Mouse (Mus musculus): ENCODE data around the gene Harbi1.

Harbi1 gene

DNA sequence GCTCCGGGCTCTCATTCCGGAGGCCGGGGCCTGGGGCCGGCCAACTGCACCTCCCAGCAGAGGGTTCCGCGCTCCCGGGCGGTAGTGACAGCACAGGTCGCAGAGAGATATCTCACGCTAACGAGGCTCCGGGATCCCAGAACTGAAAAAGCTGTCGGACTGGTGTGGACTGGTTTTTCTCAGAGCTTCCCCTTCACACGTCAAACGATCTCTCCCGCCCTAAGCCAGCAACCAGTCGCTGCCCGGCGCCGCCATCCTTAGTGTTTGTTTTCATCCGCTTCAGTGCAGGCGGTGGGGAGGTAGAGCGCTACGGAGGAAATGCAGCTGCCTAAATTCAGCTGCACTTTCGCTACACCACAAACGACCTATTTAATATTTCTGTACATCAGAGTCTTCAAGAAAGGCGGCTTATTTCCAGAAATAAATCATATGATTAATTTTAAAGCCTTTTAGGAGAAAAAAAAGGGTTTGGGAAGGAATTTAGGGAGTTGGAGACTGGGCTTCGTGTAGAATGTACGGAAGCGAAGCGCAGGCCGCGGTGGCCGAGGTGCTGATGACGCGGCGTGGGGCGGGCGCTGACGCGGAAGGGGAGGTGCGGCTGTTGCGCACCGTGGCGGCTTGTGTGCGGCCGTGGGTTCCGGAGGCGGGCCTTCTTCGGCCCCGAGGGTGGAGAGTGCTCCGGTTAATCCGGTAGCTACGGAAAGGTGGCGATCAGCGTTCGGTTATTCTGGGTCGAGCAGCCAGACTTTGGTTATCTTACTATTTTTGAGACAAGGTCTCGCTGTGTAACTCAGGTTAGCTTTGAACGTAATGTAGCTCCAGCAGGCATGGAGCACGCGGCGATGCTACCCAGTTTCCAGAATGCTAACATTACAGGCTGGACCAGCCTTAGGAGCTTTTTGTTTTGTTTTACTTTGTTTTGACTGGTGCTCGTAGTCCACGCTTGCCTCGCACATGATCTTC lies at the start of gene Harbi1, which contains the start of gene Atg13:
TSS of gene Harbi1 (plus strand) at position 581 of the 963 bp plus-strand sequence.
TSS of gene Atg13 (minus strand) at position 305 of the 963 bp plus-strand sequence.
- DNase-seq, result peak; percentile 94

DNA sequence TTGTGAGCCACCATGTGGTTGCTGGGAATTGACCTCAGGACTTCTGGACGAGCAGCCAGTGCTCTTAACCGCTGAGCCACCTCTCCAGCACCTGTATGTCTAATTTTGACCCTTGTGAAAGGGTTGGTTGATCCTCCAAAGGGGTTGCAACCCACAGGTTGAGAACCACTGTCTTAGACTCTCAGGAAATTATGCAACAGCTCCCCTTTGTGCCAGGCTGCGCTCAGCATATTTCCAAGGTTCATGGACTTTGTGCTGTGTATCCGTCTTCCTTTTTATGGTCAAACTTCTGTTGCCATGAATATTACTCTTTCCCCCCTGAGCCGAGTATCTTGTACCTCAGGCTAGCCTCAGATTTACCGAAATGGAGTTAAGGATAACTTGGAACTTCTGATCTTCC lies 49.7 kb upstream of the Harbi1 start:
- DNase-seq, result no peak

DNA sequence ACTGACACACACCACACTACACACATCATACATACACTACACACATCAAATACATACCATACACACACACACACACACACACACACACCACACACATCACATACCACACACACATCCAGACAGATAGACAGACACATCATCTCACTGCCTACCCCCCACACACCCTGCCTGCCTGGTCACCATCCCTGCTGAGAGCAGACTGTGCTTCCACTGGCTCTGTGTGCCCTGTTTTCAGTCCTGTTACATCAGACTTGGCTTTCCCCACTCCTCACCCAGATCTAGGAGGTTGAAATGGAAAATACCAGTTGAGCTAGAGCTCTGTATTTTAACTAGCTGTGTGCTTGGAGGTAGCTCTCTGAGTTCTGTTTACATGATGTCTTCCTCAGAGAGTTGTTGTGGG lies 45.9 kb upstream of the Harbi1 start:
- no peak for DNase-seq

DNA sequence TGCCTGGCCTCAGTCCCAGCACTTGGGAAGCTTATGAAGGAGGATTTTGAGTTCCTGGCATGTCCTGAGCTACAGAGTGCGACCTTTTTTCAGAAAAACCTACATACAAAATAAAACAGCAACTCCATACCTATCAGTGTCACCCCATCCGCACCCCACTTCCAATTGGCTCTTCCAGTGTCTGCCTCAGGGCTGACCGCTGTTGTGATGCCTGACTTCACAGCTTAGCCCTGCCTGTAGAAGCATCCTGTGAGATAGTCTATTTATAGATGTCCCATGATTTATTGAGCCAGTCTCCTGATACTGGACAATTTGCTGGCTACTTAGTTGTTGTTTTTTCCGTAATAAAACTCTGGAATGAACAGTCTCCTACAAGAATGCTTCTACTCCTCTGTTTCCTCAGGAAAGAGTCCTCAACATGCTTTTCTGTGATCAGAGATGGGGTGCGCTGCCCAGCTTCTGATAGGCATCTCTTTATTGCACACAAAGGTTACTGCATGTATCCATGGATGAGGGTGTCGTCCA lies 44.2 kb upstream of the Harbi1 start:
- no peak for DNase-seq

DNA sequence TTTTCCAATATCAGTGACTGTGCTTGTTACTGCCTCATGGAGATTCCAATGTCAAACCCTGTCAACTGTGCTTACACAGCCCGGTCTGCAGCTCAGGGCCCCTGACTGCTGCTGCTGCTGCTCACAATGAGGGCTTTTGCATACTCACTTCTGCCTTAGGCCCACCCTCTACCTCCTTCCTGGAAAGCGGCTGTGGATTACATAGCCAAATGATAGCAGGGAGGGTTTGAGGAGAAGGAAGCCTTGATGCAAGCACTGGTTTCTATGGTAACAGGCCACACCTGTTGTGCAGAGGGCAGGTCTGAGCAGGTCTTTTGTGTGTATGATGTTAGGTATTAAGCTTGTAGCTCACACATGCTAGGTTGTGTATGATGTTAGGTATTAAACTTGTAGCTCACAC lies 42.9 kb upstream of the Harbi1 start:
- DNase-seq, result no peak

DNA sequence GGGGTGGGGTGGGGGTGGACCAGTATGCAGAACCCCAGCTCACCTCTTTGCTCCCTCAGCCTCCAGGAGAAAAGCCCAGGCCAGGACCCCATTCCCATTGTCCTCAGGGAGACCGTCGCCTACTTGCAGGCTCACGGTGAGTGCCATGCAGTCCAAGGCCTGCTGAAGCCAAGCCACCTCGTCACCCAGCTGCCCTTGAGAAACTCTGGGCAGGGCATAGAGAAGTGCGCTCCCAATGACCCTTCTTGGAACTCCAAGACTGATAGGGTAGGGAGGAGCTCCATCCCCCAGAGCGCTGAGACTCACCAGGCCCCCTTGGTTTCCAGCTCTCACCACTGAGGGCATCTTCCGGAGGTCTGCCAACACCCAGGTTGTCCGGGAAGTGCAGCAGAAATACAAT lies 41.3 kb upstream of the Harbi1 start:
- no peak for DNase-seq

DNA sequence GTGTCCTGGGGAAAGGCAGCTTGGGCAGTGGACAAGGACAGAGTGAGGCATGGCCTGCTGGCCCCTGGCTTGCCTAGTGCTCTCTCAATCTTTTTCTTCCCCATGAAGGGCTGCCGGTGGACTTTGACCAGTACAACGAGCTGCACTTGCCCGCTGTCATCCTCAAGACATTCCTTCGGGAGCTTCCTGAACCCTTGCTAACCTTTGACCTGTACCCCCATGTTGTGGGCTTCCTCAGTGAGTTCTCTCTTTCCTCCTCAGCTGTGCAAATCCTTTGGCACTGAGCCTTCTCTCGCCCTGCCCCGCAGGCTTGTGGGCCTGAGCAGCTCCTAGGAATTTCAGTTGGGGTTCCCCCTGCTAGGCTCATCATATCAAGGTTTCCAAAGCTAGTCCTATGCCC lies 40.6 kb upstream of the Harbi1 start:
- DNase-seq, result no peak

DNA sequence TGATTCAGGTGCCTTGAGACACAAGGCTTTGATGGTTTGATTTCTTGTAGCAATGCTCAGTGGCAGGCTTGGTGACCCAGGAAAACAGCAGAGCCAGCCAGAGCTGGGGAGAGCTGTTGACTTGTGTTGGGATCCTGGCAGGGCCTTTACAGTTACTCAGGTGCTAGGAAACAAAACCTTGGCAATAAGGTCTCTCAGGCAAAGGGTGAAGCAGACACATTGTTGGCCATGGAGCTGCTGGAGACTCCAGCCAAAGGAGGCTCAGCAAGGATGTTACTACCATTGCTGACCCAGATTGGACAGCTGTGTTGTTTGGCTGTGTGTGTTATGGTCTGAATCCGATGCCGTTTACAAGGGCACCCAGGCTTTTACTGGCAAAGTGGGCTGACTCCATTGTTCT lies 37.1 kb upstream of the Harbi1 start:
- no peak for DNase-seq

DNA sequence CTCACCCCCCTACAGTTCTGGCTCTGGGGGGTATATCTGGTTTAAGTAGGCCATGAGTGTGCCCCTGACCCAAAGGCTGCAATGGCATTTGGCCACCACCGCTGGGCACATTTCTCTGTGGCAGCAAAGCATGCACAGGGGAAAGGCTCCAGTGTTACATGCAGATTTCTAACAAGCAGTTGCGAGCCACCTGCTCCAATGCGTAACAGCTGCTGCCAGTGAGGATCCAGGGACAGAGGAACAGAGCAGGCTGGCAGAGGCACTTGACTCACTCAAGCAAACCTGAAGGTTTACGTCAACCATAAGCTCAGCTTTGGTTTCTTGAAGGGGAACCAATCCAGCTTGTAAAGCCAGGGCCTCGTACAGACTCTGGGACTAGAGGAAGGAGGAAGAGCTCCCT lies 35.8 kb upstream of the Harbi1 start:
- peak; percentile 59 for DNase-seq

DNA sequence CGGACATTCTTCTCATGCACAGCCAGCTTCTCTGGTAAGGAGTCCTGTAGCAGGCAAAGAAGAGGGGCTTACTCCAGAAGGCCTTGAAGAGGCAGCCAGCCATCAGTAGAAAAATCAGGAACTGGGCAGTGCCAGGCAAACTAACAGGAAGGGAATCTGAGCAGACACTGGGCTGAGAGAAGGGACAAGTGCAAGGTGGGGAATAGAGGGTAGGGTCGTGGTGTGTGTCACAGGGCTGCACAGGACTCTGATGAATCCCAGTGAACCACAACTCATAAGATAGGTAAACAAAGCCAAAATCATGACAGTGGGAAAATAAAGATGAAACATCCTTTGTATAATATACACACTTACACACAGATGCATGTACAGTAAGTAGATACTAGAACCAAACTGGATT lies 34.2 kb upstream of the Harbi1 start:
- DNase-seq, result no peak

DNA sequence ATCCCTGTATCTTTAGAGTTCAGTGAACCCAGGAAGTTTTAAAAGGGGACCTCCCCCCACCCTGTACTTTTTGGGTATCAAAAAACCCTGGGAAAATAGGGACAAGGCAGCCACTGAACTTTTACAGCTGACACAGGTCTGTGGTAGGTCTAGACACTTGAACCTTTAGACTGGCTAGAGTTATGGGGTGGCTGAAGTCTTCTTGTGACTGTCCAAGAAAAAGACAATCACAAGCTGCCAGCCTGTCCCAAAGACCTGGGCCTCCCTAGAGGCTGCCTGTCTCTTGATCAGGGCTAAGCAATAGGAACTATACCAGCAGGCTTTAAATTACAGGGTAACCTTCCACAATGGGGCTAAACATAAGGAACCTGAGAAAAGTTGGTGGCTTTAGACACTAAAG lies 33.7 kb upstream of the Harbi1 start:
- DNase-seq, result no peak

DNA sequence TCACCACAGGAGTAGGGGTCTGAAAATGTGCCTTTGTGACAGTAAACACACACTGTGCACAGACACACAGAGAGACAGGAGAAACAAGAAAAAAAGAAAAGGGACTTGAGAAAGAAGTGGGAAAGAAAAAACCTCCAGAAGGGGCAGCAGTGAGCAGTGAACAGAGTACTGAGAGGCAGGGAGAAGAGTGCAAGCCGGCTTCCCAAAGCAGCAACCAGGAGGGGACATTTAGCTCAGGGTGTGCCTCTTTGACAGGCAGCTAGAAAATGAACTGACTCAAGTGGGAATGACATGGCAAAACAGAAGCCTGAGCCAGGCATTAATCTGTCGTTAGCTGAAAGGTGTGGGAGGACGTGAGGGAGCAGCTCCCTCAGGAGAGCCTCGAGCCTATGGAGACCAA lies 27.8 kb upstream of the Harbi1 start:
- DNase-seq, result peak; percentile 44

DNA sequence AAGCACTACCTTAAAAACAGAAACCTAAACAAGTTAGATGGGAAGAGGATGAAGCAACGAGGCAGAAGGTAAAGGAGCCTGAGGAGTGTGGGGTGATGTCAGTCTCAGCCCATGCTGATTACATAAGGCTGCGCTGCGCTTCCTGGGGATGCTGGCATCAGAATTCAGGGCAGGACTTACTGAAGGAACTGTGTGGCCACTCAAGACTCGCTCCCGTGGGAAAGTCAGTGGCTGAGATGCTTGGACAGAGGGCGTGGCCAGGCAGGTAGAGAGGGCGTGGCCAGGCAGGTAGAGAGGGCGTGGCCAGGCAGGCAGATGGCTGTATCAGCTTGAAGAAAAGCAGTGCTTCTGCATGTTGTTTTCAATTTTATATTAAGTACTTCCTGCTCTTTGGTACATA lies 26.7 kb upstream of the Harbi1 start:
- peak; percentile 23 for DNase-seq

DNA sequence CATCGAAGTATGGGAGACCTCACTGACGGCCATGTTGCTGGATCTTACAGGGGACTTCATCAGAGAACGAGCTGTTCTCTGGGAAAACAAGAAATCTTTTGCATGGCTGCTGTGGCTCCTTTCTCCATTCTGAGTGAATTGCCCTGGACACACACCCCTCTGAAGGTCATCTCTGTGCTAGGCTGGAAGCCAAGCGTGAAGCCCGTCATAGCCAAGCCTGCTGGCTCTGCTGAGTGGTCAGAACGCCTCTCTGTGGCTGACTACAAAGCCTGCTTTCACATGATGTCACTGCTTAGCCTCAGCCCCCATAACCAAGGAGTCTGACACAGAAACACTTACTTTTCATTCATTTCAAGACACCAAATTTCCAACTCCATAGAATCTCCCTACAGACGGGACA lies 21.2 kb upstream of the Harbi1 start:
- no peak for DNase-seq

DNA sequence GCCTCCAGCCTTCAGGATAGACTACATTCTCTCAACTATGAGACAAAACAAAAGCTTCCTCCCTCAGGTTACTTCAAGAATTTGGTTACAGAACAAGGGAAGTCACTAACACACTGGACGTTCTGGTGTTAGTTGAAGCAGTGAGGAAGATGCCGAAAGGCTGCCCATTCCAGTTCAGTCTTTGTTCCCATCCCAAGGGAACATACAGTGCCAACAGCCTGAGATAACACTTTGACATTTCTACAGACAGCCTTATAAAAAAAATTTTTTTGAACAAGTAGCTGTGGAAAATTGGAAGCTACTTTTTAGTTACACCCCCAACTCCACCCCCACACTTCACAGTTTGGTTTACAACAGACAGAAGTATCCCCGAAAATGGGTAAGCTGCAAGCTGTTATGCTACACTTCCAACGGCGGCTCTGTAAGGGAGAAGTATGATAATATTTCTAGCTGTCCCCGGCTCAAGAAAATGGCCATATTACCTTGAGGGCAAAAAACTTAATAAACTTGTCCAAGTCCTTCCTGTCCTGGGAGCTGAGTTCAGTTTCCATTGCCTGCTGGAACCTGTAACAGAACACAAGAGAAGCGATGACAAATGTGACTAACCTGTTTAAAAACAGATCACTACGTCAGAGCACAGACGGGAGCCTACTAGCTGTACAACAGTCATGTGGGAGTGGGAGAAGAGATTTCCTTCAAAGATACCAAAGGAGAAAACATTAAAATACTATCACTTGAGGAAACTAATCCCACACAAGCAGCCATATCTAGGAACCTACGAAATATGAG lies 15.0 kb upstream of the Harbi1 start:
- DNase-seq, result peak; percentile 24

DNA sequence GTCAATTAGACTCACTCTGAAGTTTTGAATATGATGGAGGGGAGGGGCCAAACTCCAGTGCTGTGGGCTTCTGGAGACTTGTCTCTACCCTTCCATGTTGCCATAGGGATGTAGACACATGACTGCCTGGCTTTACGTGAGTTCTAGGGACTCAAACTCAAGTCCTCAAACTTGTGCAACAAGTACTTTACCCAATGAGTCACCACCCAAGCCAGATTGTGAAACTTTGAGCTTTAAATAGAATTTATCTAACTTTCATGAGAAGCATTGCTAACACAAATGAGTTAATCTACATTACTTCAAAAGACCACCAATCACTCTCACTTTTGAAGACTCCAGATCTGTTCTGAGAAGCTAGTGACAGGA lies 14.4 kb upstream of the Harbi1 start:
- DNase-seq, result no peak

DNA sequence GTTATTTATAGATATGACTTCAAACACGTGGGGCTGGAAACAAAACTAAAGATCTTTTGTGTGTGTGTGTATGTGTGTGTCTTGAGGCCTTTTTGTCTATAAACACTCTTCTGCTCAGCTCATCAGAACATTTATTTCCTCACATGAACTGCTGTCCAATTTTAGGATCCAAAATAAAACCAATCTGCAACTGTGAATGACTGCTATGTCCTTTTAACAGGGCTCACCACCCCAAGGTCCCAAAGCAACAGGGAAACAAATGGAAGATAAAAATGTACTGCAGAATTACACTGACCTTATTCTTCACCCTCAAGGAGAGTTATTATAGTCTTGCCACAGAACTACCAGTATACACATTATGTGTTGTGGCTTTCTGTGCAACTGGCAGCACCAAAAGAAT lies 11.4 kb upstream of the Harbi1 start:
- no peak for DNase-seq

DNA sequence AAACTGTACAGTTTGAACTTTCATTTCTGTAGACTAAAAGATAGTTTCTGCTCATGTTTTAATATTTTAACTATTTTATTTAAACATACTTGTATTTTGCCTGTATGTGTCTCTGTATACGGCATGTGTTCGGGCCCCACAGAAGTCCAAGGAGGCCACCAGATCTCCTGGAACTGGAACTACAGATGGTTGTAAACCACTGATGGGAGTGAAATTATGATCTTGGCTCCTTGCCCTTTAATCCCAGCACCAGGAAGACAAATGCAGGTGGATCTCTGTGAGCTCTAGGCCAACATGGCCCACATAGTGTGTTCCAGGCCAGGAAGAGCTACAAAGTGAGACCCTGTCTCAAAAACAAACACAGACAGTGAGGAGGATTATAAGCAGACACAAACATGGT lies 9.3 kb upstream of the Harbi1 start:
- no peak for DNase-seq

DNA sequence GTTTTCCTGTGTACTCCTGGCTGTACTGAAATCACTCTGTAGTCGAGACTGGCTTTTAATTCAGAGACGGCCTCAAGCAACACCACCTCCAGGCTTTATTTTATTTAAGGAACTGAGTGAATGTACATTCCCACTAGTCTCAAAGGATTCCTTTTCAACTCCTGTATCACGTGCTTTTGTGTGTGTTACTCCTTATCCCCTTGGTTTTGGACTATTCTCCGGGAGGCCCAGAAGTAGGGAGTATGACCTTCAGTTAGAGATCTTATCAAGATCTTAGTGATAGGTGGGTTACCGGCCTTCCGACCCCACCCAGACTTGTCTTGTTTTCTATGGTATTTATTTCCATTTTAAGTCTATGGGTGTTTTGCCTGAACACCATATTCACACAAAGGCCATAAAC lies 4.9 kb upstream of the Harbi1 start:
- no peak for DNase-seq

DNA sequence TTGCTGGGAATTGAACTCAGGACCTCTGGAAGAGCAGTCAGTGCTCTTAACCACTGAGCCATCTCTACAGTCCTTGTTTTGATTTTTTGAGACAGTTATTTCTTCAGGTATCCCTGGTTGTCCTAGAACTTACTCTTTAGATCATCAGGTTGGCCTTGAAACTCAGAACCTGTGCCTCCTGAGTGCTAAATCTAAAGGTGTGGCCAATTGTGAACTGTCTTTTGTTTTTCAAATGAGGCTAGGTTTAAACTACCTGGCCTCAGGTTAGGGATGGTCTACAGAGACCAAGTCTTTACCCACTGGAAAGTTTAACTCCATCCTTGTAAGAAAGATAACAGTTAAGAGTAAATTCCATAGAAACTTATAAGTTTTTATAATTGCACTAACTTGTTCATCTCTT lies 4.2 kb upstream of the Harbi1 start:
- no peak for DNase-seq

DNA sequence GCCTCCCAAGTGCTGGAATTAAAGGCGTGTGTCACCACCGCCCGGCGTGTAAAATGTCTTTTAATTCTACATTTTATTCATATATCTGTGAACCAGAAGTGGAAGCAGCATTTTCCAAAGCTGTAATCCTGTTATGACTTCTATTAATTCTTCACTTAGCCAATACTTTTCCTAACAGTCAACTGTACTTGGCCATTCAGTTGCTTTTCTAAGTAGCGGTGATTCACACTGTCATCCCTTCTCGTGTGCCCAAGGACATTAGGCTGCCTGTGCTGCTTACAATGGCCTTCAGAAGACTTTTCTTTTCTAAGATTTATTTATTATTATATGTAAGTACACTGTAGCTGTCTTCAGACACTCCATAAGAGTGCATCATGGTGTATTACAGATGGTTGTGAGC lies 2.3 kb upstream of the Harbi1 start:
- DNase-seq, result no peak

DNA sequence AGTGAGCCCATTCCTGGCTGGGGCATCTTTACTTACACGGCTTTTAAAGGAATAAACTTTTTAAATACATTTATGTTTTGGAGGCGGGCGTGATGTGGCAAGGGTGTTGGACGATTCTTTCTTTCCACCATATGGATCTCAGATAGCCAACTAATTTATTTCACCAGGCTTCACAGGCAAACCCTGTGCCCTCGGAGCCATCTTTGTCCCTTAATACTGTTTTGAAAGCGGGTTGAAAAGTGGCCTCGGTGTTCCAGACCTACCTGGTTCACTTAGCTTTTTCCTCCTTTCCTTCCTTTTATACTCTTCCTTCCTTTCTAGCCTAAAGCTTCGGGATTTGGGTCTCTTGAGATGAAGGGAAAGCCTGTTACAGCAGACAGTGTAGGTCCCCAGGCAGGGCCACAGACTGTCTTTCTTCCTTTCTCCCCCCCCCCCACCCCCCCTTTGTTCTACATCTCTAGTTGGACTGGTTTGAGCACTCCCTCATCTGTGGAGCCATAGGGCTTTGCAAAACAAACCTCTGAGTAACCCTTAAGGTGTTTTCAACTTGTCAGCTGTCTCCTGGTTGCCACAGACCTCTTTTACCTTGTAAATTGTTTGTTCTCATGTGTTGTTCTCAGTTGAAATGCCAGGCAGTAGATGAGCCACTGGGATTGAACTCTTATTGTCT lies 739 bp downstream of the Harbi1 start:
- DNase-seq, result no peak

DNA sequence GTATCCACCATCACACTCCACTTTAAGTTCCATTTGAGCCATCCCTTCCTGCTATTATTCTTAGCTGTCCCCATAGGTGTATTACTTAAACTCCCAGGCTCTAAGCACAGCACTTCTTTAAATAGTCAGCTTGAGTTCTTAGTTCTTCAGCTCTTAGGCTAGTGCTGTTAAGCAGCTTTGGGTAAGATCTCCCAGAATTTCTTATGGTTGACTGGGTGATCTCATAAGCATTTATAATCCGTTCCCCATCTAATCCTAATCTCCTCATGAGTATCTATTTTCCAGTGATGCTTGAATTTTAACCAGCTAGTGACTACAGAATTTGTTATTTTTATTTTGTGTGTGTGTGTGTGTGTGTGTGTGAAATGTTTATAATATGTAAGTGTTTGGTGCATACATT lies 4.3 kb downstream of the Harbi1 start:
- no peak for DNase-seq
